In the genomic region with DNA sequence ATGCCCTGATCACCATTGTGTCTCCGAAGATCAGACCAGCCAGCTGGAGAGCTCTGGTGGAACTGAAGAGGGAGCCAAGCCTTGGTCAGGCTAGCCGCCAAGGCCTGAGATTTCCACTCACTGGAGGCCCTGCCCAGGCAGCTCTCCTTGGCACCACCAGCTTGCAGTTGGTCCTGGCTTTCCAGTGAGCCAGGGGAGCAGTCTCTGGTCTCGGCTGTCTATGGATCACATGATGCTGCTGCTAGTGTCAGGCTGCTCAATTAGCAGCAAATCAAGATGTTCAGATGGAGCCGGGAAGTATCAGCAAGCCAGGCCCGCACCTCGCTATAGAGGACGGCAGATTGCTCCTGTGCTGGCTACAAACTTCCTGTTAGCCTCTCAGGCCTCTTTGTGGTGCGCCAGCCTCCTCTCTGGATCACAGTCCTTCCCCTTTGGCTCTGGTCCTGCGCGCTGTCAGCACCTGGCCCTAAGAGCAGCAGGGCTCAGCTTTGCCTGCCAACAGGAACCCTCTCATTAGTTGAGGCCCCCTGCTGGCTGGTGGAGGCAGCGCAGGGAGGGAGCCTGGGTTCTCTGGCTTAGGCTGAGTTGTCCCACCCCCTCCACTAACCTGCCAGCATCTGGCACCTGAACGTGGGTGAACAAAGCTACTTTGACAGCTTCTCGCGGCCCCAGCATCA, we compare ENCODE assay signal across 8 mouse cellular contexts.
DNase-seq lines count a peak whose midpoint lies in the region; ATAC-seq and TF ChIP-seq lines count a peak whose summit lies in the region.

No protein-coding gene starts in this region.

- peak; percentile 43 for DNase-seq in ES-E14 (ENCODE audit: low read depth, low spot score)
- DNase-seq in cerebellum, adult 11-12 months: peak; percentile 92
- peak; percentile 93 for DNase-seq in forebrain, embryonic 14.5 days (ENCODE audit: low spot score)
- DNase-seq in kidney, postnatal 14 days: peak; percentile 84
- DNase-seq in liver, embryonic 14.5 days (ENCODE audit: low read depth in 3 of 3, low spot score in 3 of 3): peak in 1 of 3 experiments; percentile 9
- peak; percentile 63 for DNase-seq in urinary bladder, adult 2 months (ENCODE audit: low spot score)

- no peak overlapping the region for H3K9ac ChIP-seq in ES-E14 (ENCODE audit: insufficient read depth, low read depth, low read length, poor library complexity, severe bottlenecking)
- H3K9ac ChIP-seq in forebrain, embryonic 14.5 days (ENCODE audit: low read length): no peak overlapping the region
- peak overlapping the region; percentile 15; the same call in 1 of the 2 replicates for H3K9ac ChIP-seq in heart, embryonic 15.5 days
- no peak overlapping the region for H3K9ac ChIP-seq in liver, embryonic 14.5 days (replicated peaks)
- no peak overlapping the region; the same call in 1 of the 2 replicates for H3K9ac ChIP-seq in neural tube, embryonic 15.5 days (replicated peaks)

- H3K4me2 ChIP-seq in forebrain, embryonic 14.5 days (ENCODE audit: low read length): no peak overlapping the region; the same call in 1 of the 2 replicates
- peak overlapping the region; percentile 59 for H3K4me2 ChIP-seq in heart, embryonic 15.5 days
- no peak overlapping the region for H3K4me2 ChIP-seq in liver, embryonic 14.5 days (ENCODE audit: low read depth)
- H3K4me2 ChIP-seq in neural tube, embryonic 15.5 days: no peak overlapping the region; the same call in 1 of the 2 replicates

- H3K9me3 ChIP-seq in ES-E14 (ENCODE audit: control insufficient read depth, insufficient read depth, low read depth, low read length): no peaks in the 10 kb centered on the region
- H3K9me3 ChIP-seq in forebrain, embryonic 14.5 days (replicated peaks; ENCODE audit: control insufficient read depth, low read length): no peaks in the 10 kb centered on the region
- H3K9me3 ChIP-seq in heart, embryonic 15.5 days (replicated peaks): no peaks in the 10 kb centered on the region
- H3K9me3 ChIP-seq in liver, embryonic 14.5 days (ENCODE audit: control insufficient read depth, low read length): no peaks in the 10 kb centered on the region
- no peaks in the 10 kb centered on the region for H3K9me3 ChIP-seq in neural tube, embryonic 15.5 days (replicated peaks)

- no peaks in the 10 kb centered on the region for H3K27me3 ChIP-seq in forebrain, embryonic 14.5 days (replicated peaks; ENCODE audit: control insufficient read depth, insufficient read depth, low read length)
- H3K27me3 ChIP-seq in heart, embryonic 15.5 days: peaks cover 4% of the 10 kb centered on the region; the same call in 1 of the 2 replicates
- H3K27me3 ChIP-seq in liver, embryonic 14.5 days (ENCODE audit: control insufficient read depth, insufficient read depth, low read length): no peaks in the 10 kb centered on the region
- 0 out of 2 replicates have a peak, but pooled peaks cover 7% of the 10 kb centered on the region for H3K27me3 ChIP-seq in neural tube, embryonic 15.5 days (replicated peaks)

- peak; percentile 83 for ATAC-seq in forebrain, embryonic 14.5 days
- peak; percentile 91 for ATAC-seq in heart, embryonic 15.5 days (replicated peaks; ENCODE audit: insufficient number of reproducible peaks, insufficient read depth, low FRiP score, low read depth)
- no peak for ATAC-seq in liver, embryonic 14.5 days (ENCODE audit: insufficient read depth)
- ATAC-seq in neural tube, embryonic 15.5 days (ENCODE audit: low FRiP score): peak; percentile 53

- WGBS in forebrain, embryonic 14.5 days: 16% methylated on average over 14 of the region's 14 CpGs
- WGBS in heart, embryonic 15.5 days: 15% methylated on average over 14 of the region's 14 CpGs
- 17% methylated on average over 14 of the region's 14 CpGs for WGBS in liver, embryonic 14.5 days (ENCODE audit: insufficient replicate concordance)
- WGBS in neural tube, embryonic 15.5 days: 31% methylated on average over 14 of the region's 14 CpGs

- H3K27ac ChIP-seq in ES-E14 (ENCODE audit: insufficient read depth, low read depth, low read length, poor library complexity, severe bottlenecking): no peak overlapping the region
- peak overlapping the region; percentile 2 for H3K27ac ChIP-seq in forebrain, embryonic 14.5 days (ENCODE audit: low read depth, low read length)
- H3K27ac ChIP-seq in heart, embryonic 15.5 days: peak overlapping the region; percentile 90
- H3K27ac ChIP-seq in liver, embryonic 14.5 days: no peak overlapping the region
- peak overlapping the region; percentile 54 for H3K27ac ChIP-seq in neural tube, embryonic 15.5 days (replicated peaks)

- no peaks in the 10 kb centered on the region for H3K36me3 ChIP-seq in ES-E14 (ENCODE audit: control insufficient read depth, insufficient read depth, low read length, poor library complexity, severe bottlenecking)
- H3K36me3 ChIP-seq in forebrain, embryonic 14.5 days (ENCODE audit: control insufficient read depth, insufficient read depth, low read length): no peaks in the 10 kb centered on the region
- H3K36me3 ChIP-seq in heart, embryonic 15.5 days: no peaks in the 10 kb centered on the region
- H3K36me3 ChIP-seq in liver, embryonic 14.5 days (replicated peaks; ENCODE audit: control insufficient read depth, insufficient read depth, low read depth): no peaks in the 10 kb centered on the region
- no peaks in the 10 kb centered on the region for H3K36me3 ChIP-seq in neural tube, embryonic 15.5 days

- TF ChIP-seq CTCF in liver, embryonic 14.5 days (IDR thresholded peaks at IDR 0.05; ENCODE audit: low read depth): peak; percentile 83

- peak overlapping the region in 1 of 2 experiments; percentile 33; a peak in 1 of 4 replicates for H3K4me3 ChIP-seq in ES-E14 (ENCODE audit: insufficient read depth in 1 of 2, low read depth in 1 of 2, low read length in 2 of 2, poor library complexity in 1 of 2, severe bottlenecking in 1 of 2)
- H3K4me3 ChIP-seq in forebrain, embryonic 14.5 days (ENCODE audit: low read depth, low read length): no peak overlapping the region
- peak overlapping the region; percentile 21 for H3K4me3 ChIP-seq in heart, embryonic 15.5 days
- H3K4me3 ChIP-seq in liver, embryonic 14.5 days (ENCODE audit: insufficient read depth in 1 of 2, low read depth in 2 of 2, low read length in 2 of 2): no peak overlapping the region
- no peak overlapping the region for H3K4me3 ChIP-seq in neural tube, embryonic 15.5 days (replicated peaks)

- no peak for TF ChIP-seq EP300 in liver, embryonic 14.5 days (IDR thresholded peaks at IDR 0.05; ENCODE audit: low read depth)

- in situ Hi-C loops in ES-E14 (cut with MboI; ENCODE audit: low sequenced_read_pairs in 2 of 2, unreplicated experiment in 2 of 2): no loop called here

- no peaks in the 10 kb centered on the region for H3K4me1 ChIP-seq in ES-E14 (ENCODE audit: control insufficient read depth in 2 of 2, insufficient read depth in 2 of 2, low read length in 2 of 2, poor library complexity in 1 of 2)
- H3K4me1 ChIP-seq in forebrain, embryonic 14.5 days (ENCODE audit: control insufficient read depth, insufficient read depth, low read length): peaks cover 9% of the 10 kb centered on the region
- H3K4me1 ChIP-seq in heart, embryonic 15.5 days (replicated peaks): peaks cover 27% of the 10 kb centered on the region
- H3K4me1 ChIP-seq in liver, embryonic 14.5 days (replicated peaks; ENCODE audit: control insufficient read depth in 2 of 2, insufficient read depth in 2 of 2, low read length in 1 of 2): no peaks in the 10 kb centered on the region
- H3K4me1 ChIP-seq in neural tube, embryonic 15.5 days: peaks cover 30% of the 10 kb centered on the region

TF ChIP-seq in ES-E14, 5 proteins besides CTCF, POLR2A, EP300 and RAD21:
- no peak for TF ChIP-seq HCFC1 (IDR thresholded peaks at IDR 0.05; ENCODE audit: borderline replicate concordance, insufficient read depth, low read length)
- TF ChIP-seq CHD2 (IDR thresholded peaks at IDR 0.05; ENCODE audit: low read depth, low read length): no peak
- TF ChIP-seq ZC3H11A (IDR thresholded peaks at IDR 0.05; ENCODE audit: borderline replicate concordance, low read depth, low read length): no peak

Comparison
In these comparisons a context has a peak if more than half of its experiments do, and no peak if none do; other contexts are left out.
1. H3K27ac ChIP-seq: peak in forebrain, embryonic 14.5 days (single experiment), heart, embryonic 15.5 days (single experiment) and neural tube, embryonic 15.5 days (single experiment); none in ES-E14 (single experiment) and liver, embryonic 14.5 days (single experiment).